Mouse (Mus musculus) lung, postnatal 14 days (tissue): ENCODE results near the gene Syngr1.

Experiments used
- DNase-seq: peaks from one replicate; pipeline ENCODE4 v3.0.0; 2021

Gene Syngr1

GRCm38 (mm10) chr15:80152663-80153062, 61.5 kb downstream of the Syngr1 start:
- no peak for DNase-seq

GRCm38 (mm10) chr15:80153757-80154156, 62.6 kb downstream of the Syngr1 start:
- no peak for DNase-seq

GRCm38 (mm10) chr15:80155707-80156106, 64.6 kb downstream of the Syngr1 start:
- no peak for DNase-seq

GRCm38 (mm10) chr15:80157197-80157943, 66.2 kb downstream of the Syngr1 start:
- DNase-seq = no peak

- DNase-seq = no peak
These were observed 67.0 kb downstream of the Syngr1 start for GRCm38 (mm10) chr15:80158001-80158706.

GRCm38 (mm10) chr15:80158707-80159090, 67.6 kb downstream of the Syngr1 start:
- no peak for DNase-seq

- DNase-seq = peak; percentile 55
These were observed 68.3 kb downstream of the Syngr1 start for GRCm38 (mm10) chr15:80159286-80159901.

GRCm38 (mm10) chr15:80160223-80160622, 69.1 kb downstream of the Syngr1 start:
- no peak for DNase-seq

- DNase-seq = no peak
These were observed 69.6 kb downstream of the Syngr1 start for GRCm38 (mm10) chr15:80160726-80161125.

- no peak for DNase-seq
These were observed 70.1 kb downstream of the Syngr1 start for GRCm38 (mm10) chr15:80161199-80161598.

- no peak for DNase-seq
These were observed 71.3 kb downstream of the Syngr1 start for GRCm38 (mm10) chr15:80162401-80162964.

GRCm38 (mm10) chr15:80163274-80163673, 72.1 kb downstream of the Syngr1 start:
- DNase-seq = no peak

GRCm38 (mm10) chr15:80163716-80164115, 72.6 kb downstream of the Syngr1 start:
- no peak for DNase-seq

GRCm38 (mm10) chr15:80165396-80165795, 74.3 kb downstream of the Syngr1 start:
- DNase-seq = no peak
